Mouse (Mus musculus) embryonic facial prominence, embryonic 11.5 days (tissue): ENCODE measurements around the gene Gm21861. TPM values are rescaled to one million over a fixed set of nuclear protein-coding genes. Genes with fewer than 3 reads are reported as not detected.
"Not testable (repeated sequence)": the region's sequence is repeated elsewhere in the genome, so short reads cannot be mapped to it uniquely, and the experiment has no call there.

Source experiments
- ATAC-seq: fragments of 200-750 bp; cut with Nextera tagmentation; replicated peaks from 2 replicates; pipeline ENCODE4 v1.8.0; 2017; ENCODE audit warnings: low read depth; ENCODE audit not compliant: insufficient number of reproducible peaks, low FRiP score, low TSS enrichment
- DNase-seq: peaks from one replicate; pipeline ENCODE4 v3.0.0-alpha.2; 2015; ENCODE audit warnings: low spot score
- H3K27ac ChIP-seq: fragments of 300-500 bp; sonication (generic); replicated peaks from 2 replicates; pipeline ENCODE4 v1.5.1; 2014; ENCODE audit warnings: mild to moderate bottlenecking, low read depth, low read length, control low read depth
- H3K27me3 ChIP-seq: fragments of 300-500 bp; sonication (generic); 2 replicates; pipeline ENCODE4 v1.6.1; 2014; ENCODE audit warnings: mild to moderate bottlenecking, low read length, moderate library complexity, mixed read lengths; ENCODE audit not compliant: control insufficient read depth, insufficient read depth
- H3K36me3 ChIP-seq: fragments of 300-500 bp; sonication (generic); replicated peaks from 2 replicates; pipeline ENCODE4 v1.6.1; 2014; ENCODE audit warnings: low read depth, mild to moderate bottlenecking, low read length, moderate library complexity, mixed read lengths; ENCODE audit not compliant: control insufficient read depth, insufficient read depth
- H3K4me1 ChIP-seq: fragments of 300-500 bp; sonication (generic); 2 replicates; pipeline ENCODE4 v1.6.1; 2014; ENCODE audit warnings: low read length, mixed read lengths; ENCODE audit not compliant: control insufficient read depth, insufficient read depth
- H3K4me2 ChIP-seq: fragments of 300-500 bp; sonication (generic); 2 replicates; pipeline ENCODE4 v1.6.1; 2014; ENCODE audit warnings: low read depth, mild to moderate bottlenecking, control low read depth, low read length, moderate library complexity
- H3K4me3 ChIP-seq: fragments of 300-500 bp; sonication (generic); 2 replicates; pipeline ENCODE4 v1.5.1; 2014; ENCODE audit warnings: low read depth, low read length, control low read depth
- H3K9ac ChIP-seq: fragments of 300-500 bp; sonication (generic); replicated peaks from 2 replicates; pipeline ENCODE4 v1.6.1; 2014; ENCODE audit warnings: mild to moderate bottlenecking, control low read depth, low read length
- H3K9me3 ChIP-seq: fragments of 300-500 bp; sonication (generic); replicated peaks from 2 replicates; pipeline ENCODE4 v1.6.1; 2016; ENCODE audit warnings: mild to moderate bottlenecking, low read length, inconsistent platforms, mixed read lengths; ENCODE audit not compliant: control insufficient read depth
- WGBS: fragments of 180-500 bp; shearing (Covaris S2); extraction: QIAGEN DNeasy Blood & Tissue Kit; methylation state at CpG from one replicate; pipeline ENCODE4 v1.1.7; 2014; 5-methylcytosine and 5-hydroxymethylcytosine counted together
- polyA plus RNA-seq: library from polyadenylated mRNA; unstranded; fragments of >200 nt; fragmentation: Nextera tagmentation; extraction: Ambion mirVana; gene quantifications from 2 replicates; pipeline ENCODE4 v1.2.1, GENCODE M21; 2014

Gene Gm21861
- polyA plus RNA-seq = not detected in 2 replicates

- not testable (repeated sequence) for H3K9me3 ChIP-seq, H3K36me3 ChIP-seq, H3K27me3 ChIP-seq, H3K9ac ChIP-seq, H3K4me3 ChIP-seq, H3K4me2 ChIP-seq, DNase-seq, ATAC-seq, H3K4me1 ChIP-seq, H3K27ac ChIP-seq
- WGBS = no CpG with 5 or more reads among the region's 7 CpGs
Observed at GRCm38 (mm10) chrY:58814497-58814896, at the start of gene Gm21861. Gene Gm21861, minus strand, starts transcription at chrY:58814597.
